Mouse (Mus musculus) adrenal gland, adult 2 months (tissue): ENCODE measurements around the gene Gsdma. TPM values are rescaled to one million over a fixed set of nuclear protein-coding genes. Genes with fewer than 3 reads are reported as not detected.

Experiments used
- DNase-seq: peaks from one replicate; pipeline ENCODE4 v3.0.0; 2021
- polyA plus RNA-seq: library from polyadenylated mRNA; depleted of rRNA; stranded (reverse); fragments of >200 nt; gene quantifications from 2 replicates; pipeline ENCODE4 v1.2.3, GENCODE M21; 2012
- total RNA-seq, 2 experiments: library from RNA; stranded (reverse); gene quantifications; 2 replicates each; pipeline ENCODE4 v1.2.3; 2021

The Gsdma gene
- total and polyA plus RNA-seq, 3 experiments: not detected

DNA sequence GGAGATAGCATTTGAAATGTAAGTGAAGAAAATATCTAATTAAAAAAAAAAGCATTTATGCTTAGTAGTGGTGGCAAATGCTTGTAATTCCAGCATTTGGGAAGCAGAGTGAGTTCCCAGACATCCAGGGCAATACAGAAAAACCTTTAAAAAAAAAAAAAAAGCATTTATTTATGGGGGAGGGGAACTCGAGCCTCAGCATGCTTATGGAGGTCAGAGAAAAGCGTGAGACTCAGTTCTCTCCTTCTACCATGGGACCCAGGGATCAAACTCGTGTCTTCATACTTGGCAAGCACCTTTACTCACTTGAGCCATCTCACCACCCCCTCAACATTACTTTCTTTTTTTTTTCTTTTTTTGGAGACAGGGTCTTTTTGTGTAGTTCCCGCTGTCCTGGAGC is 17.0 kb downstream of the Gsdma start:
- no peak for DNase-seq

DNA sequence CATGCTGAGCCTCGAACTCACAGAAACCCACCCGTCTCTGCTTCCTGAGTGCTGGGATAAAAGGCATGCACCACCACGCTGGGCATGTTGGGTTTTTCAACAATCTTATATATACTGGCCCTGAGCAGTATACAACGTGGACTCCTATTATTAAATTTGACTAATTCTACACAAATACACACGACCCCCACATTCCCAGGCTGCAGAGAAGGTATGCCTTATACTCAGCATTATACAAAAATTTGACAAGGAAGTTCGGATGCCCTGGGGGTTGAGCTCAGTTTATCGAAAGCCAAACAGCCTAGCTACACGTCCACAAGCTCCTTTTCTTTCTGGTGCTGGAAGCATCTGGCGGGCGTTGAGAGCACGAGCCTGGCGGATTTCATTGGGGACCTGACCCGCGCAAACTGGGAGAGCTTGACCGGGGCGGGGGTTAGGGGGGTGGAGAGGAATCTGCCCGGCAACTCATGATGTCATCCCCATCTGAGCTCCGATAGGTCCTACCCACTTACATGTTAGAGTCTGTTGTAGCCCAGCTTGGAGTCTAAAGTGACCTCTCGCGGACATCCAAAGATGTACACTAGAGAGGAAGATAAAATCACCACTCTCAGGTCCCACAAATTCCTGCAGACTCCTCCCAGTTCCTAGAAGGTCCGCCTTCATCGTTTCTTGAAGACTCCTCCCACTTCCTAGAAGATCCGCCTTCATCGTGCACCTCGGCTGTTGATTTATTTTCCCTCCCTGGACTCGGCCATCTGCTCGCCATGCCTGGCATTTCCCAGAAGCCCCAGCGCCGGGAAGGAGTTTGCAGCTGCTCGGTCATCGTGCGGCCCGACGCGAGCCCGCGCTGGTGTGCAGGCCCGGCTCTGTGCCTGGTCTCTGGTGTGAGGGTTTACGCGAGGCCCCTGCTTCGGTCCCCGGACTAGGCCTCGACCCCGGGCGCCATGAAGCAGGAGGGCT is 17.9 kb downstream of the Gsdma start, which contains the start of gene Psmd3:
Gene Psmd3, plus strand, starts transcription at position 769 of the 960 bp plus-strand sequence.
- peak; percentile 98 for DNase-seq

DNA sequence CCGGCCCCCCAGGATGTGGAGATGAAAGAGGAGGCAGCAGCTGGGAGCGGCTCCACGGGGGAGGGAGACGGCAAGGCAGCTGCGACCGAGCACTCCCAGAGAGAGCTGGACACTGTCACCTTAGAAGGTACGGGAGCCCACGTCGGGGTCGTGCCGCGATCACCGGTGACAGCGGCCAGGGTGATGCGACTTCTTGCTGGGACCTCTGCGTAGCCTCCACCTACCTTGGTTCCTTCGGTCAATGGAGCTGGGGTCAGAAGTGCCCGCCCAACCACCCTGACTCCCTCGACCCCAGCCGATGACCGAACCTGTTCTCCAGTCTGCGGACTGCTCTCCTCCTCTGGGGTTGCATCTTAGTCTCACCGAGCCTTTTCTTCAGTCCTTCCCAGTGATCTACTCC is 18.7 kb downstream of the Gsdma start:
- no peak for DNase-seq

DNA sequence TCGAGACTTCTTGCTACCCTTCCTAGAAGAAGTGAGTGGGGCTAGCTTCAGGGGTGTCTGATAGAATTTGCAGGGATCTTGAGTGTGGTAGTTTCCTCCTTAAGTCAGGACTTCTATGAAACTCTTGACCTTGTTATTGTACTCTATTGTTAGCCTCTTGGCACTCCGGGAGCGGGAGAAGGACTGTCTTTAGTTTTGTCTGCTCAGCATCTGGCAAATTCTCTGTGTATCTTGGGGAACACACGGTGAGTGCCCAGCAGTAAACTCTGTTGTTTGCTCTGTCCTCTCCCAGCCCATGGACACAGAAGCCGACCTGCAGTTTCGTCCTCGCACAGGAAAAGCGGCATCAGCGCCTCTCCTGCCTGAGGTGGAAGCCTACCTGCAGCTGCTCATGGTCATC is 21.5 kb downstream of the Gsdma start:
- DNase-seq: no peak

DNA sequence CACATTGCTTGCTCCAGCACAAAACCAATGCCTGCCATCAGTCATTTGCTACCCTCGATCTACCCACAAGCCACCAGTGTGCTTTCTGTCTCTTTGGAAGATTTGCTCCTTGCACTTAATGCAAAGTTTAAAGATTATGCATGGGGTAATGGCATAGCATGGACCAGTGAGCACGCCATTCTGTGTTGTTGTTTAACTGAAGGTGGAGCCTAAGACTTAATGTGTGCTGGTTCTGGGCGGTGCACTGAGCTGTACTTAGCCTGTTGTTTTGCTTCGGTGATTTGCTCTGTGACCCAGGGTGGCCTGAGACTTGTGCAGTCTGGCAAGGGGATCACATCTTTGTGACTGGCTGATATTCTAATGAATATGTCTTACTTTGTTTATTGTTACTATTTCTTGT is 22.8 kb downstream of the Gsdma start:
- DNase-seq: no peak

DNA sequence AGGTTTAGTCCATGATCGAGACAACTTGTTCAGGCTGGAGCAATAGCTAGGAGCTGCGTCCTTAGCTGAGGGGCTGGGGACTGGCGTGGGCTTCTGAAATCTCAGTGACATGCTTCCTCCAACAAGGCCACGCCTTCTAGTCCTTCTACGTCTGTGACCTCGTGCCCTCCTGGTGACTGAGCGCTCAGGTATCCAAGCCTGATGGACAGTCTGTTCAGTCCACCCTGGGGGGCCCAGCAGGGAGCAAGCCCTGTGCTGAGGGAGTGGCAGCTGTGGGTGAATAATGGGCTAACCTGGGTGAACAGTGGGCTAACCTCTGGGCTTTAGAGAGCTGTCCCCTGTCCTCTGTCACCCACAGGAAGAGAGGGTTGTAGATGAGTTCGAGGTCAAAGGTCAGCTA is 23.9 kb downstream of the Gsdma start:
- DNase-seq: no peak

DNA sequence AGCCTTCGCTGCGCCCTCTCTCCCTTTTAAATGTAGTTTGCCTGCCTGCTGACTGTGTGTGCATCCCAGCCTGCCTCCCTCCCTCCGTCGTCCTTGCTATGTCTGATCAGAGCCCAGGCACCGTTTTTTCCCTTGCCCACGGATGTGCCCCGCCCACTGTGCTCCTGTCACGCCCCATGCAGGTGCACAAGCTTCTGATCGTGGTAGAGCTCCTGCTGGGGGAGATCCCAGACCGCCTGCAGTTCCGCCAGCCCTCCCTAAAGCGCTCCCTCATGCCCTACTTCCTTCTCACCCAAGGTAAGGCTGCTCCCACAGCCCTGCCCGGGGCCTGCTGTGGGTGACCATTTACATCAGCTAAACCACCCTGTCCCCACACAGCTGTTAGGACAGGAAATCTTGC is 29.1 kb downstream of the Gsdma start:
- DNase-seq: no peak

DNA sequence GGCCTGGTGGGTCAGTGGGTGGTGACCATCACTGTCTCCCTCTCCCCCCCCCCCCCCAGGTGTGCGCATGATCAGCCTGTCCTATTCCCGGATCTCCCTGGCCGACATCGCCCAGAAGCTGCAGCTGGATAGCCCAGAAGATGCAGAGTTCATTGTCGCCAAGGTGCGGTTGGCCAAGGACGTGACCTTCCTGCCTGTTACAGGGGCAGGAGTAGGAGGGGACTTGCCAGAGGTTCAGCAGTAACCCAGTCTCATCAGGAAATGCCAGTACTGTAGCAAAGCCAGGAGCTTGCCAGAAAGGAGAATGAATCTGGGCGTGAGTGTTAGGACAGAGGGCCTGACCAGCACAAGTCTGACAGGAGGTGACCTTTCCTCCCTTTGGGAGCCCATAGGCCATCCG is 29.6 kb downstream of the Gsdma start:
- DNase-seq: no peak

DNA sequence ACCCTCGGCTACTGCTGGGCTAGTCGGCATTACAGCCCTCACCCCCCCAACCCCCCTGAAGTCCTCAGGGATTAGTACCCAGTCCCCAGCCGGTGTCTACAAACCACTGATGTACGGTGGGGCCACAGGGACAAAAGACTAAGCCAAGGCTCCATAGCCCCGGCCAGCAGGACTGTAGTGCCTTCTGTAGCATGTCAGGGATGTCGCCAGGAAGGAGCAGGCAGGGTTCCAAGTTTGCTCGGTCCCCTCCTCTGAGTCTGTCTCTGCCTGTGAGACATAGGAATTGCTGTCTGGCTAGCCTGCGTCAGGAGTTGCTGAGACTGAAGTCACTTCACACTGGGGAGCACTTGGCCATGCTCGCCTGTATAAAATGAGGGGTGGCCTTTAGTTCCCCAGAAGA is 30.1 kb downstream of the Gsdma start:
- DNase-seq: no peak

DNA sequence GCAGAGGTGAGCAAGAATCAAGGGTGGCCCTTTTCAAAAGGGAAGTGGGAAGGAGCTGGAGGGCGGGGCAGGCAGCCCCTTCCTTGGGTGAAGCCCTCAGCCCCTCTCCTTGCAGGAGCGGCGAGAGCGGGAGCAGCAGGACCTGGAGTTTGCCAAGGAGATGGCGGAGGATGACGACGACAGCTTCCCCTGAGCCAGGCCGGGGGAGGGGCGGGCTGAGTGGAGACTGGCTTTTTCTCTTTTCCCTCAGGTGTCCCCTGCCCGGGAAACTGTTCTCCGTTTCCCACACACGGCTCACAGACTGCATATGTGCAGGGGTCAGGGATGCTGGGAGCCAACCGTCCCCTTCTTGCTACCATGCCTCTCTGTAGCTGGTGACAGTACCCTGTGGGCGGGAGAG is 31.3 kb downstream of the Gsdma start:
- DNase-seq: no peak

DNA sequence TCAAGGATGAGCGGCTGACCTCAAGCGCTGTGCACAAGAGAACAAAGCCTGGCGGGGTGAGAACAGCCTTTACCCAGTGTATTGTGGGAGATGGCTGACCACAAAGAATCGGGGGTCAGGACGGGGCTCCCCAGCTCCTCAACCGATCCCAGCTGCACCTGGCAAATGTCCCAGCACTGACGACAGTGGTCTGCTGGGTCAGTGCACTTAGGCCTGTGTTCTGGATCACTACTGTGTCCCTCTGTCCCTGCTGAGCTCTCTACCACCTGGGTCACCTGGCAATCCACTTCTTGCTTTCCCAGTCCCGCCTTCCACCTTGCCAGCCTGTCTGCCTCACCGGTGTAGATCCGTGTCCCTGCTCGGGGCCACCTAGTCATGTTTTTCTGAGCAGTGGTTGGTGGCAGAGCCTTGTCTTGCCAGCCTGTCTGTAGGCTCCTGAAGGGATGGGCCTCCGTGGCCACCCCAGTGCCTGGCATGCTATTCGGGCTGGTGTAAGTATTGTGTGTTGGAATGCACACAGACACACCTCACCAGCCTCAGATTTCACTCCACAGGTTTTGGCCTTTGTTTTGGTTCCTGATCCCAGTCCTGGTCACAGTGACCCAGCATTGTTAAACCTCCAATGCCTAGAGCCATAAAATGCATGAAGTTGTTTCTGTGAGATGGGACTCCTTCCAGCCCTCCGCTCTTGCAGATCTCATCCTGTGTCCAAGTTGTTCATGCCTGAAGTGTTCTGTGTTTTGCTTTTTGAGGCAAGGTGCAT is 32.5 kb downstream of the Gsdma start:
- DNase-seq: no peak

DNA sequence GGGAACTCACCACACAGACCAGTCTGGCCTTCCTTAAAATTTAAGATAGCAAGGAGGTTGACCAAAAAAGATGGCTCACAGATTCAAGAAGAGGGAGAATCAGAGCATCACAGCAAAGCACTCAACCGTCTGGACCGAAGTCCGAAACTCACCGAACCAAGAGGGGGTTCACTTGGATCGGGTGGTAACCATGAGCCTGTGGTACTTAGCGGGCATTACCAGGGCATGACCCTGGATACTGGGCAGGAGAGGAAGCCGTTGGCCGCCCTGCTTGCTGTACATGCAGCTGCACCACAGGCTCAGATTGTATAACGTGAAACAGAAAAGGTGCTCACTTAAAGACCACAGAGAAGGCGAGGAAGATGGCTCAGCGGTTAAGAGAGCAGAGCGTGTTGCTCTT is 33.1 kb downstream of the Gsdma start:
- DNase-seq: no peak

DNA sequence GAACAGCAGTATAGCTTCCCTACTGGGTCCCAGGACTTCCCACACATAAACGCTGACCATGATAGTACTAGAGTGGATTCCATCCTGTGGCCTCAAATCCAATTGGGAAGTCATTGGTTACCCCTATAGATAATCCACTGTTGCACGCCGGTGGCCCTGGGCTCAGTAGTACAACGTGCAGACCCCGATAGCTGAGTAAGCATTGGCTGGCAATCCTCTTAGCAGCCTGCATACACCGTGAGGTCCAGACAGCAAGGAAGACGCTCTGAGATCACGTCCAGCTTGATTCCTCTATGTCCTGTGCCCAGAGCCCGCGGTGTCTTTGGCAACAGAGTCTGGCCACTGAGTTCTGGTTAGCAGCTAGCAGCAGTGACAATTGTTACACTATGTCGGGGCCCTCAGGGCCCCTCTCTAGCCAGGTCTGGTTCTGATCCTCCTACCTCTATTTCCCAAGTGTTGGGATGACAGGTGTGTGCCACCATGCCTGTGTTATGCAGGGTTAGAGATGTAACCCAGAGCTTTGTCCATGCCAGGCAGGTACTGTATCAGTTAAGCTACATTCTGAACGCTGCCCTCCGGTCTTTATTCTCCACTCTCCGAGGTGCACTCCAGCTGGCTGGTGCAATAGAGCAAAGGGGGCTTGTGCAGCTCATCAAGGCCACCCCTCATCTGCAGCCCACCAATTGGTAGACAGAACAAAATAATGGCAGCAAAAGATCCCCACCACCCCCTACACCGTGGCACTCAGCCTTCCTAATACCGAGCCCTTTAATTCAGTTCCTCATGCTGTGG is 34.9 kb downstream of the Gsdma start:
- no peak for DNase-seq

DNA sequence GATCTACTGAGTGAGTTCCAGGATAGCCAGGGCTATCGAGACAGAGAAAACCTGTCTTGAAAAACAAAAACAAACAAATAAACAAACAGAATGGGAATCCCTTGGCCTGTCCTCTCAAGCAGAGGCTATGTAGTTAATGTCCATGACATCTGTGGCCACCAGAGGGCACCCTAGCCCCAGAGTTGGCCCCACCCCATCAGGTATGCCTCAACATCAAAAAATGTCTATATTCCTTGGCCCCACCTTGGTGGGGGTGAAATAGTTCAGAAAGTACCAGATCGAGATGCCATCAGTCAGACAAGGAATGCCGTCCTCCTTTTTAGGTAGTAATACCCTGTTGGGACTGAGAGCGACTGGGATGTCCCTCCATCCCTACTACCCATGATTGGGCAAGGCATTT is 35.8 kb downstream of the Gsdma start:
- DNase-seq: peak; percentile 76

DNA sequence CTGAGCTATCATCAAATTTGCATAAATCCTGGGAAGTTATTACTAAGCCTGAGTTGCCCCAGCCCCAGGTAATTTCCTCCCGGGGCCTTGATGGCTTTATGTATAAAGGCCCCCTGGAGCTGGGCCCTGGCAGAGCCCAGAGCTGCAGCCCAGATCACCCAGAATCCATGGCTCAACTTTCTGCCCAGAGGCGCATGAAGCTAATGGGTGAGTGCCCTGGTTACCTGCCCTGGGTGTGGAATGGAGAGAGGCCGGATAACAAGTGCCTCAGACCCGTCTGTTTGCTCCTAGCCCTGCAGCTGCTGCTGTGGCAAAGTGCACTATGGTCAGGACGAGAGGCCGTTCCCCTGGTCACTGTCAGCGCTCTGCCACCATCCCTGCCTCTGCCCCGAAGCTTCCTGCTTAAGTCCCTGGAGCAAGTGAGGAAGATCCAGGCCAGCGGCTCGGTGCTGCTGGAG is 37.1 kb downstream of the Gsdma start, which contains the start of gene Csf3:
Gene Csf3, plus strand, starts transcription at position 51 of the 458 bp plus-strand sequence.
- DNase-seq: no peak

DNA sequence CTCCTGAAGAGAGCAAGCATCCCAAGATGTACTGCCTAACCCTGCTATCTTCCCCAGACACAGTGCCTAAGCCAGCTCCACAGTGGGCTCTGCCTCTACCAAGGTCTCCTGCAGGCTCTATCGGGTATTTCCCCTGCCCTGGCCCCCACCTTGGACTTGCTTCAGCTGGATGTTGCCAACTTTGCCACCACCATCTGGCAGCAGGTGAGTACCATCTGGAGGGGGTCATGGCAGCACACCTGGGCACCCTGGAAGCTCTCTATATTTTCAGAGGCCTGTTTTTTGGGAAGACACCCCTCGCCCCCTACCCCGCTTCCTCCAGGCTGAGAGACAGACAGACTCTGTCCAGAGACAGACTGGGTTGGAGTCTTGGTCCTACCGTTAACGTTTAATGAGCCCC is 38.2 kb downstream of the Gsdma start:
- DNase-seq: no peak

DNA sequence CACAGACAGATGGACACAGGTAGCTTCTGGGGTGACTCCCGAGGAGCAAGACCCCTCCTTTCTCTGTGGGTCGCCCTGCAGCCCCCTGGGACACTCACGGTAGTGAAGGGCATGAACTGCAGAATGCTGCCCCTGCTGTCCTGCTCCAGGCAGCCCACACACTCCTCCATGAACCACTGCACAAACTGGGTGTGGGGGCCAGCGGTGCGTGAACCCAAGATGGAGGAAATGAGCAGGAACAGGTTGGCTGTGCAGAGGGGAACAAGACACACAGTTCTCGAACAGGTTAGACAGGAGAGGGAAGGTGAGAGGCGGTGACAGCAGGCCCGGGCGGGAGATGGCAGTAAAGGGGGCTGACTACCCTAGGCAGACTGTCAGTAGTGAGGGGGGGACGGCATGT is 40.9 kb downstream of the Gsdma start:
- no peak for DNase-seq

DNA sequence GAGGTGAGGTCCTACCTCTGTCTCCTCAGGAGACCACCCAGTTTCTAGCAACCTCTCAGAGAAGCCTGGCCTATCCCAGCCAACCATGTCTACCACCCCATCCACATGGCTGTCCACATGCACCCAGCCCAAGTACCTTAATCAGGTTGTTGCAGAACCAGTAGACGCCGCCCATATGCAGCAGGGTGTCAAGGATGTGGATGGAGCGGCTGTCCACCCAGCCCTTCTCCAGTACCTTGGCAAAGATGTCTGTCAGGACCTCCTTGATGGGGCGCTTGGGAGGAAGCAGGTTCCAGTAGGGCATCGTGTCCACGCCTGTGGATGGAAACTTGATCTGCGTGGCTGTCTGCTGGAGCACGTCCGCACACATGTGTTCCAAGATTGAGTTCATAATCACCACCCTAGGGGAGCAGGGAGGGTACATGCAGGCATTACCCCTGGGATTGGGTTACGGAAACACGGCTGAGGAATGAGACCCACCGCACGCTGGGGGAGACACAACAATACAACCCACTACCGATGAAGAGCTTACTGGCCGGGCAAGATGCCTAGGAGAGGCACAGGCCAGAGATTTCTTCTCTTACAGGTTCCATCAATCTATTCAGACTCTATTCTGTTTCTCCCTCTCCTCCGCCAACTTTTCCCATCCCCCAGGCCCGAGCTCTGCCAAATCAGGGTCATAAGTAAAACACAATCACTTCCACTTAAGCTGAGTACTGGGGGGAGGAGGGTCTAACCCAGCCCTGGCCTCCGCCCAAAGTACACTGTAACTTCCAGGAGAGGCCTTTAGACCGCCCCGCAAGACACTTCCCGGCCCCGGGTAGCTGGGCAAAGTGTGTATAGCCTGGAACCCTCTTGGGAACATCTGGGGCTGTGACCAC is 43.5 kb downstream of the Gsdma start:
- no peak for DNase-seq

DNA sequence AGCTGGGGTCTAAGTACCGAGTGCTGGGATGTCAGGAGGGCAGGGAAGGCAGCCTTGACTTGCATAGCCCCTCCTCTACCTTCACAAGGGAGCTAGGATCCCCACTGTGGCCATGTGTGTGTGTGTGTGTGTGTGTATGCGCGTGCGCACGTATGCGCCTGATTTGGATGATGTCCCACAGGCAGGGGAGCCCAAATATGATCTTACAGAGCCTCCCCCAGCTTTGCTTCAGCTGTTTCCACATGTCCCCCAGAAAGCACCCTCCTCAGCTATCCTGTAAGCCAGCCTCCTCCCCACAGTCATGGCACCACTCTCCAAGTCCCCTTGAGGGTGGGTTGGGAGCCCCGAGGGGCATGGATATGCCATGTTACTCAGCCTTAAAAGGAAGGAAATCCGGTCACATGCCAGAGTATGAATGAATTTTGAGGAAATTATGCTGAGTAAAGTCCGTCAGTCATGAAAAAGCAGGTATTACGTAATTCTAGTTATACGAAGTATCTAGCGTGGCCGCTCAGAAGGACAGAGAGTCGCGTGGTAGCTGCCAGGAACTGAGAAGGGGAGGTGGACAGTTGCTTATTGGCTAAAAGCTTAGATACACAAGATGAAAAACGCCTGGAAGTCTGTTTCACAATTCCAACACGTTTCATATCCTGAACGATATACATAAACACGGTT is 44.3 kb downstream of the Gsdma start:
- DNase-seq: no peak

DNA sequence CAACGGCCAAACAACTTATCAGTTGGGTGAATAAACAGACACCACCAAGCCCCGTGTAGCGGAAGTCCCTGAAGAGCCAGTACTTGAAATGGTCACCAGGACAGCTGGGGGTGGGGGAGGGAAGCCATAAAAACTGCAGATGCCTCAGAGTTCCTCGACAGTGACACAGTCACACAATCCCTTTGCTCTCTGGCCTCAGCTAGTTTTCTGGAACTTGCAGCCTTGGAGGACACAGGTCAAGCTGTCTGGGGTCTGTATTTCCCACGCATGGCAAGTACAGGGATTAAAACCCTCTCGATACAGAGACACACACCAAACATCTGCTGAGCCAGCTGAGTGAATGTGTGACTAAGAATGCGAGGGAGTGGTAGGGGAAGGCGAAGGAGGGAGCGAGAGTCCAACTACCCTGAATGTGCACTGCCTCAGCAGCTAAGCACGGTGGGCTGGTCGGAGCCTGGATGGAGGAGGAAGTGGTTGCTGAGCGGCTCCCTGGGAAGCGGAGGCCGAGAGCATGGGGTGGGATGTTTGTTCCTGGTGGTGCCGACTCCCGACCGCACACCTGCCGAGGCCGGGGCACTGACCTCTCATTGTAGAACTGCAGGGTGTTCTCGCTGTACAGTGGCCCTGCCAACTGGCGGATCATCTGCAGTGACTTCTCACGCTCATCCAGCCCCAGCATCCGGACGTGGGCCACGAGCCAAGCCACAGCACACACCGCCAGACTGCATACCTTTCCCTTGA is 45.0 kb downstream of the Gsdma start:
- DNase-seq: no peak
